ENCODE assay signal across 8 mouse cellular contexts in genomic region chr2:164867566-164867965, GRCm38 (mm10). TPM values are rescaled to one million over a fixed set of nuclear protein-coding genes. Genes with fewer than 3 reads are reported as not detected.
DNase-seq lines count a peak whose midpoint lies in the region; ATAC-seq and TF ChIP-seq lines count a peak whose summit lies in the region.
"Had no signal": no experiment of that assay in that cellular context is flagged by ENCODE, and none has a peak within 500 bp of the region (broad histone marks: within the 10 kb centered on the region; RNA-seq: fewer than 3 reads in every experiment).

No protein-coding gene starts in this region.

- peaks cover 3% of the 10 kb centered on the region; the same call in 1 of the 2 replicates for H3K9me3 ChIP-seq in limb, embryonic 15.5 days
- no peaks in the 10 kb centered on the region for H3K9me3 ChIP-seq in limb, embryonic 10.5 days (replicated peaks)
- peaks cover 4% of the 10 kb centered on the region; the same call in 1 of the 2 replicates for H3K9me3 ChIP-seq in intestine, embryonic 14.5 days (ENCODE audit: control insufficient read depth, low read length)

- 91% methylated on average over 7 of the region's 7 CpGs for WGBS in limb, embryonic 15.5 days
- WGBS in limb, embryonic 10.5 days, result 92% methylated on average over 7 of the region's 7 CpGs
- WGBS in intestine, embryonic 14.5 days, result 96% methylated on average over 7 of the region's 7 CpGs
- WGBS in small intestine, adult 2 months, result 95% methylated on average over 7 of the region's 7 CpGs

- no peak for DNase-seq in limb, embryonic 10.5 days (ENCODE audit: low spot score)
- DNase-seq in Patski (ENCODE audit: low read depth, low spot score), result no peak
- DNase-seq in intestine, embryonic 14.5 days (ENCODE audit: low spot score), result no peak
- no peak for DNase-seq in MN1 (ENCODE audit: low spot score)
- no peak for DNase-seq in right cerebral cortex, adult 18-20 months

- peak; percentile 88 for TF ChIP-seq CTCF in Patski (IDR thresholded peaks at IDR 0.05)
- TF ChIP-seq CTCF in small intestine, adult 2 months (IDR thresholded peaks at IDR 0.05; ENCODE audit: extremely low read depth, insufficient read length, insufficient replicate concordance, low read depth, low read length), result peak; percentile 69; the same call in 1 of the 2 replicates

- CTCF ChIA-PET in Patski (lab: Charles Lee), result interaction anchor here (1.0 to 2.3 kb wide), 10 partner anchors 9 to 84 kb away, joined by 3 to 8 read pairs (median 4); partner anchors contain the start of genes Ctsa, Neurl2 and Pcif1

- no peak overlapping the region for H3K9ac ChIP-seq in limb, embryonic 15.5 days
- H3K9ac ChIP-seq in intestine, embryonic 14.5 days (ENCODE audit: low read length), result no peak overlapping the region

- H3K27me3 ChIP-seq in limb, embryonic 15.5 days, result no peaks in the 10 kb centered on the region
- H3K27me3 ChIP-seq in limb, embryonic 10.5 days (ENCODE audit: low read depth, poor library complexity, severe bottlenecking), result no peaks in the 10 kb centered on the region
- no peaks in the 10 kb centered on the region for H3K27me3 ChIP-seq in Patski
- no peaks in the 10 kb centered on the region for H3K27me3 ChIP-seq in intestine, embryonic 14.5 days (replicated peaks; ENCODE audit: control insufficient read depth, insufficient read depth, low read length)
- no peaks in the 10 kb centered on the region for H3K27me3 ChIP-seq in small intestine, adult 2 months (ENCODE audit: control insufficient read depth, insufficient read depth, low read length)

- in situ Hi-C loops in Patski (cut with MboI; ENCODE audit: low pct_unique_long_range_greater_than_20kb), result no loop called here

- H3K4me3 ChIP-seq in limb, embryonic 15.5 days, result no peak overlapping the region
- no peak overlapping the region for H3K4me3 ChIP-seq in limb, embryonic 10.5 days
- H3K4me3 ChIP-seq in intestine, embryonic 14.5 days (ENCODE audit: low read depth, low read length), result no peak overlapping the region
- H3K4me3 ChIP-seq in small intestine, adult 2 months (ENCODE audit: low read depth, low read length), result no peak overlapping the region

- peaks cover 1% of the 10 kb centered on the region; the same call in 1 of the 2 replicates for H3K4me1 ChIP-seq in limb, embryonic 15.5 days
- peaks cover 2% of the 10 kb centered on the region; the same call in 1 of the 2 replicates for H3K4me1 ChIP-seq in limb, embryonic 10.5 days
- peaks cover 4% of the 10 kb centered on the region; the same call in 1 of the 2 replicates for H3K4me1 ChIP-seq in intestine, embryonic 14.5 days (replicated peaks; ENCODE audit: control insufficient read depth, insufficient read depth, low read length)
- peaks cover 6% of the 10 kb centered on the region; the same call in 1 of the 2 replicates for H3K4me1 ChIP-seq in small intestine, adult 2 months (ENCODE audit: control insufficient read depth, insufficient read depth, insufficient read length, low read length)

- TF ChIP-seq POLR2A in small intestine, adult 2 months (IDR thresholded peaks at IDR 0.05; ENCODE audit: low read depth, low read length), result no peak

- peak overlapping the region; percentile 48; the same call in 1 of the 2 replicates for H3K27ac ChIP-seq in limb, embryonic 15.5 days
- H3K27ac ChIP-seq in limb, embryonic 10.5 days, result no peak overlapping the region
- H3K27ac ChIP-seq in intestine, embryonic 14.5 days (ENCODE audit: low read depth), result peak overlapping the region; percentile 69
- H3K27ac ChIP-seq in small intestine, adult 2 months (ENCODE audit: insufficient read depth, low read depth, low read length), result peak overlapping the region; percentile 60

- no peaks in the 10 kb centered on the region for H3K36me3 ChIP-seq in limb, embryonic 15.5 days
- H3K36me3 ChIP-seq in limb, embryonic 10.5 days, result no peaks in the 10 kb centered on the region
- no peaks in the 10 kb centered on the region for H3K36me3 ChIP-seq in intestine, embryonic 14.5 days (ENCODE audit: control insufficient read depth, insufficient read depth, low read length)
- H3K36me3 ChIP-seq in small intestine, adult 2 months (ENCODE audit: control insufficient read depth, insufficient read depth, low read length), result no peaks in the 10 kb centered on the region

- no peak for ATAC-seq in limb, embryonic 15.5 days (ENCODE audit: insufficient number of reproducible peaks, low FRiP score, low TSS enrichment, low read depth)
- ATAC-seq in Patski, result peak; percentile 19
- ATAC-seq in intestine, embryonic 14.5 days (replicated peaks; ENCODE audit: low FRiP score, low TSS enrichment, low read depth), result no peak

- H3K4me2 ChIP-seq in limb, embryonic 15.5 days, result no peak overlapping the region
- H3K4me2 ChIP-seq in intestine, embryonic 14.5 days (ENCODE audit: low read length), result no peak overlapping the region

- POLR2A ChIA-PET in Patski (lab: Charles Lee), result interaction anchor here (1.1 to 1.9 kb wide), 2 partner anchors 9 to 33 kb away, joined by 3 to 4 read pairs; no protein-coding TSS in a partner anchor

RNA-seq across cellular contexts. Expression of gene Pltp, which starts 10.1 kb away (rescaled TPM):
- 57.1 and 61.8 TPM in 2 replicates for polyA plus RNA-seq in limb, embryonic 15.5 days (2015; fragmentation: Nextera tagmentation; extraction: Ambion mirVana)
- polyA plus RNA-seq in limb, embryonic 10.5 days (2016; fragmentation: Nextera tagmentation; extraction: Ambion mirVana), result 20.2 and 24.9 TPM in 2 replicates
- 9.4 TPM for polyA plus RNA-seq in Patski (2021)
- polyA plus RNA-seq in intestine, embryonic 14.5 days (2014; fragmentation: Nextera tagmentation; extraction: Ambion mirVana), result 25.7 and 28.1 TPM in 2 replicates
- 20.9 and 34.2 TPM in 2 replicates for polyA plus RNA-seq in small intestine, adult 2 months (2012; rRNA removed)

RNA-seq across cellular contexts. Expression of gene Pcif1, which starts 11.5 kb away (rescaled TPM):
- polyA plus RNA-seq in limb, embryonic 15.5 days (2015; fragmentation: Nextera tagmentation; extraction: Ambion mirVana), result 62.9 and 67.5 TPM in 2 replicates
- 73.7 and 86.7 TPM in 2 replicates for polyA plus RNA-seq in limb, embryonic 10.5 days (2016; fragmentation: Nextera tagmentation; extraction: Ambion mirVana)
- 38.7 TPM for polyA plus RNA-seq in Patski (2021)
- 76.0 and 85.5 TPM in 2 replicates for polyA plus RNA-seq in intestine, embryonic 14.5 days (2014; fragmentation: Nextera tagmentation; extraction: Ambion mirVana)
- 22.8 and 30.3 TPM in 2 replicates for polyA plus RNA-seq in small intestine, adult 2 months (2012; rRNA removed)

RNA-seq across cellular contexts. Expression of gene Neurl2, which starts 34.3 kb away (rescaled TPM):
- polyA plus RNA-seq in limb, embryonic 15.5 days (2015; fragmentation: Nextera tagmentation; extraction: Ambion mirVana), result 5.8 and 9.3 TPM in 2 replicates
- 4.0 and 6.9 TPM in 2 replicates for polyA plus RNA-seq in limb, embryonic 10.5 days (2016; fragmentation: Nextera tagmentation; extraction: Ambion mirVana)
- polyA plus RNA-seq in Patski (2021), result 2.6 TPM
- polyA plus RNA-seq in intestine, embryonic 14.5 days (2014; fragmentation: Nextera tagmentation; extraction: Ambion mirVana), result 6.7 and 7.7 TPM in 2 replicates
- polyA plus RNA-seq in small intestine, adult 2 months (2012; rRNA removed), result 1.7 and 3.1 TPM in 2 replicates

RNA-seq across cellular contexts. Expression of gene Ctsa, which starts 34.9 kb away (rescaled TPM):
- 178 and 187 TPM in 2 replicates for polyA plus RNA-seq in limb, embryonic 15.5 days (2015; fragmentation: Nextera tagmentation; extraction: Ambion mirVana)
- 93.0 and 105 TPM in 2 replicates for polyA plus RNA-seq in limb, embryonic 10.5 days (2016; fragmentation: Nextera tagmentation; extraction: Ambion mirVana)
- 479 TPM for polyA plus RNA-seq in Patski (2021)
- polyA plus RNA-seq in intestine, embryonic 14.5 days (2014; fragmentation: Nextera tagmentation; extraction: Ambion mirVana), result 155 and 168 TPM in 2 replicates
- 156 and 235 TPM in 2 replicates for polyA plus RNA-seq in small intestine, adult 2 months (2012; rRNA removed)

RNA-seq across cellular contexts. Expression of gene Spata25, which starts 39.2 kb away (rescaled TPM):
- not detected in 2 replicates for polyA plus RNA-seq in limb, embryonic 15.5 days (2015; fragmentation: Nextera tagmentation; extraction: Ambion mirVana)
- 0.36 TPM in 1 of 2 replicates, not detected in the other for polyA plus RNA-seq in limb, embryonic 10.5 days (2016; fragmentation: Nextera tagmentation; extraction: Ambion mirVana)
- polyA plus RNA-seq in Patski (2021), result 0.14 TPM
- not detected in 2 replicates for polyA plus RNA-seq in intestine, embryonic 14.5 days (2014; fragmentation: Nextera tagmentation; extraction: Ambion mirVana)
- polyA plus RNA-seq in small intestine, adult 2 months (2012; rRNA removed), result not detected in 2 replicates
- polyA plus RNA-seq: liver, embryonic 16.5 days had no signal
